Mouse (Mus musculus) olfactory bulb, adult 2 months (tissue): ENCODE measurements around the gene Slc1a3. TPM values are rescaled to one million over a fixed set of nuclear protein-coding genes. Genes with fewer than 3 reads are reported as not detected.
"Not testable (repeated sequence)": the region's sequence is repeated elsewhere in the genome, so short reads cannot be mapped to it uniquely, and the experiment has no call there.

Experiments used
- H3K27ac ChIP-seq: fragments of 200-500 bp; 2 replicates; pipeline ENCODE4 v1.5.1; 2012; ENCODE audit warnings: low read depth, low read length; ENCODE audit not compliant: insufficient read depth
- H3K4me1 ChIP-seq: fragments of 200-500 bp; 2 replicates; pipeline ENCODE4 v1.6.1; 2012; ENCODE audit warnings: low read length; ENCODE audit not compliant: control insufficient read depth, insufficient read depth
- H3K4me3 ChIP-seq: fragments of 200-500 bp; 2 replicates; pipeline ENCODE4 v1.5.1; 2012; ENCODE audit warnings: mild to moderate bottlenecking, low read depth, low read length, moderate library complexity; ENCODE audit not compliant: insufficient read depth
- CTCF ChIP-seq: fragments of 200-500 bp; IDR thresholded peaks from 2 replicates; pipeline ENCODE4 v1.5.1; 2012; ENCODE audit warnings: low read depth, mild to moderate bottlenecking, low read length, moderate library complexity; ENCODE audit not compliant: insufficient read depth
- POLR2A ChIP-seq: fragments of 200-500 bp; IDR thresholded peaks from 2 replicates; pipeline ENCODE4 v1.6.1; 2012; ENCODE audit warnings: mild to moderate bottlenecking, low read depth, low read length, moderate library complexity; ENCODE audit not compliant: insufficient read depth
- WGBS: fragments of 180-500 bp; shearing (Covaris S2); methylation state at CpG from one replicate; pipeline ENCODE4 v1.1.7; 2018; 5-methylcytosine and 5-hydroxymethylcytosine counted together
- polyA plus RNA-seq: library from polyadenylated mRNA; stranded (reverse); fragments of >200 nt; gene quantifications from 2 replicates; pipeline ENCODE4 v1.2.4, GENCODE M21; 2012; ENCODE audit warnings: low replicate concordance; ENCODE audit not compliant: missing spikeins, insufficient read depth, insufficient read length

Slc1a3 gene
- polyA plus RNA-seq, 1 experiment: 312 TPM

DNA sequence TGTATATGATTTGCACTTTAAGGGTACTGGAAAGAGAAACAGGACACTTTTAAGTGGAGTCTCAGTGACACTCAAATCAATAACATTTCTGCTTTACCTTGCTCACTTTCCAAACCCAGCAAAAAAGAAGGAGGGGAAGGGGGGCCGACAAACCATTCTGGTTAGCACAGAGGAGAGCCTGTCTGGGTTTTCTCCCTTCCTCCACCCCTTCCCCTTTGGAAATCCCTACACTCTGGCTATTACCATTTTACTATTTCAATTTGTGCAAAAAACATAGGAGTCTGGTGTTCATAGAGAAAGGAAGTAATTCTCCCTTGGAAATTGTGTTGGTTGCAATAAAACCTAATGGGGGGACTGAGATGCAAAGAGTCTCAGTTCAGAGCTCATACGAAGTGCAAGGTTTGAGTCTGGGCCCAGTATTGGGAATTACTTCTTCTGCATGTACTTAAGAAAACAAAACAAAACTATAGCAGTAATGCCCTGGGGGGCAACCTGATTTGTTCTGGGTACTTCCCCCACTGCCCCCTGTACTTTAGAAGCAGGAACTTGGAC is 1.9 kb upstream of the Slc1a3 start:
- Histone ChIP-seq H3K27ac (no peak overlapping the region), H3K4me3 (no peak overlapping the region), H3K4me1 (no peaks in the 10 kb centered on the region)
- no peak for TF ChIP-seq POLR2A
- TF ChIP-seq CTCF: no peak
- WGBS: 85% methylated on average over 2 of the region's 2 CpGs

DNA sequence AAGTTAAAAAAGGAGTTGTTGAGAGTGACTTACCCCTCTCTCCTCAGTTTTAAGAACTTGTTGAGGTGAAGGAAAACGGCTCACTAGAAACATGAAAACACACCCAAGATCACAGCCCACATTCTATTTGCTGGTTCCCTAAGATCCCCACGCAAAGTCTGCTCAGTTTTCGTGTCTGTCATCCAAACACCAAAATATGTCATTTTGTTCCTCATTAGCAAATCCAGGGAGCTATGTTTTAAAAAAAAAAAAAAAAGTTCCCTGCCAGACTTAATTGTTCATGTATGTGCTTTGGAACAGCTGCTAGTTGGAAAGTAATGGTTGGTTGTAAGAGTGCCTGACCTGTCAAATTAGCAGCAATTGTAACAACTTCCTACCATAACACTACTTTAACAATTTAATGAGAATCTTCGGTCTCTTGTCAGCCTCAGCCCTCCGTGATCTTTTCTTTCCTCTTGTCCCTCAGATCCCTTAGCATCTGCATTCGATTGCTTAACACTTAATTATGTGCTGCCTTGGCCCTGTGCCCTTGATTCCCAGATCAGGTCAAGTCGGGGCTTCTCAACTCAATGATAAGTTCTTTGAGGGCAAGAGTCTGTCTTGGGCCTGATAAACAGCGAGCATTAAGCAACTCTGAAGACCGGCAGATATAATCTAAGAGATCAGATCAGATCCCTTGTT is 1.2 kb upstream of the Slc1a3 start:
- TF ChIP-seq CTCF (no peak), POLR2A (no peak)
- WGBS: 51% methylated on average over 9 of the region's 9 CpGs
- no peaks in the 10 kb centered on the region for H3K4me1 ChIP-seq
- H3K4me3 ChIP-seq: no peak overlapping the region
- H3K27ac ChIP-seq: no peak overlapping the region

DNA sequence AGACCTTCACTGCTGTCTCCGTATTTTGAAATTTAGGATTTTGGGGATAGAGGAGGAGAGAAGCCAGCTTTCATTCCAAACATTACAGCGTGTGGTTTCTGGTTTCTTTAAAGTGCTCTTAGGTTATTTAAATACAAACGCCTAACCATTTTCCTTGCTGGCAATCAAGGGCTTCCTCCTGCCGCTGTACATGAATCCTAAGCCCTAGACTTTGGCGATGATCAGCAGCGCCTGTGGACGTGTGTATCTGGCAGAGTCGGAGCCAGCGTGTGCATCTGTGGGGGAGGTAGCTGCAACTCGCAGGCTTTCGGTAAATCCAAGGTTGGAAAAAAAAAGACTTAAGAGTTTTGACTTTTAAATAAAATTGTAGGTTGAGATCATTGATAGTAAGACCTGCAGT is 986 bp downstream of the Slc1a3 start:
- H3K4me1 ChIP-seq: no peaks in the 10 kb centered on the region
- WGBS: 1% methylated on average over 11 of the region's 11 CpGs
- H3K4me3 ChIP-seq: peak overlapping the region; percentile 79
- peak overlapping the region; percentile 67 for H3K27ac ChIP-seq
- TF ChIP-seq POLR2A: no peak
- TF ChIP-seq CTCF: no peak

DNA sequence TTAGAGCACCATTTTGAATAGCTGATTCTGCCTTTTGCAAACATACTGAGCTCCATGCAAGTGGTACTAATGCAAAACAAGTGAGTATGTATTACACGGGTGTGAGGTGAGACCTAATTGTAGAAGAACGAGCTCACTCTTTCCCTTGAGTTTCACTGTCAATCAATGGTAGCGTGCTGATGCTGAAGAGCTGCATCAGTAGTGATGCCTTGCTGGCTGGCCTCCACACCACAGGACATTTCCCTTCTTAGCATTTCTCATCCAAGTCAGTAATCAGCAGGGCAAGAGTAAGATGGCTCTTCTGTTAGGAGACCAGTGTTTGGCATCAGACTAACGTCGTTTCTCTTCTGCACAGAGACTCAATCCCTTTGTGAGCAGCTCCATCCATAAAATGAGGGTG is 4.0 kb downstream of the Slc1a3 start:
- peak overlapping the region; percentile 16; the same call in 1 of the 2 replicates for H3K27ac ChIP-seq

GRCm38 (mm10) chr15:8706178-8706577 is 4.4 kb downstream of the Slc1a3 start:
- H3K27ac ChIP-seq: no peak overlapping the region
- 31% methylated on average over 4 of the region's 4 CpGs for WGBS
- H3K4me1 ChIP-seq: no peaks in the 10 kb centered on the region
- H3K4me3 ChIP-seq: no peak overlapping the region
- TF ChIP-seq CTCF (no peak), POLR2A (no peak)

More for the DNA sequence above, 4.0 kb downstream of the Slc1a3 start:
- no peak overlapping the region for H3K4me3 ChIP-seq
- WGBS: 46% methylated on average over 5 of the region's 5 CpGs
- TF ChIP-seq CTCF: no peak
- no peak for TF ChIP-seq POLR2A
- no peaks in the 10 kb centered on the region for H3K4me1 ChIP-seq

- not testable (repeated sequence) for H3K4me3 ChIP-seq, H3K4me1 ChIP-seq, H3K27ac ChIP-seq
- WGBS: 92% methylated on average over 1 of the region's 1 CpGs
Measured at GRCm38 (mm10) chr15:8705560-8705959, 5.0 kb downstream of the Slc1a3 start.

DNA sequence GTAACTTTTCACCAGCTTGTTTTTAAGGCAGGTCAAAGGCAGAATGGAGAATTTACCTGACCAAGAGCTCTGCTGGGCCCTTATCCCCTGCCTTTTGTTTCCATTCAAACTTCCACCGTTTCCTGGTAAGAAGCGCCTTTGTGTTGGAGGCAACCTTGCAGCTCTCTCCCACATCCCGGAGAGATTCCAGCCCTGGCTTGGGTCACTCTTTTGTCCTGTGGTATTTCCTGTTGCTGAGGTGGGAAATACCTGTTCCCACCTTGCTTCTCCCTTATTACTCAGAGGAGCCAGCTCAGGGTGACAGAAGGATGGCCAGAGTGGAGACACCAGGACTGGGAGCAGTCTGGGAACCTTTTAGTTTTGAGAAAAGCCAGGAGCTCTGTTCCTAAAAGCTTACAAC is 12.6 kb downstream of the Slc1a3 start:
- Histone ChIP-seq H3K4me3 (no peak overlapping the region), H3K27ac (no peak overlapping the region), H3K4me1 (peaks cover 2% of the 10 kb centered on the region; the same call in 1 of the 2 replicates)
- no peak for TF ChIP-seq POLR2A
- no peak for TF ChIP-seq CTCF
- 72% methylated on average over 3 of the region's 3 CpGs for WGBS

DNA sequence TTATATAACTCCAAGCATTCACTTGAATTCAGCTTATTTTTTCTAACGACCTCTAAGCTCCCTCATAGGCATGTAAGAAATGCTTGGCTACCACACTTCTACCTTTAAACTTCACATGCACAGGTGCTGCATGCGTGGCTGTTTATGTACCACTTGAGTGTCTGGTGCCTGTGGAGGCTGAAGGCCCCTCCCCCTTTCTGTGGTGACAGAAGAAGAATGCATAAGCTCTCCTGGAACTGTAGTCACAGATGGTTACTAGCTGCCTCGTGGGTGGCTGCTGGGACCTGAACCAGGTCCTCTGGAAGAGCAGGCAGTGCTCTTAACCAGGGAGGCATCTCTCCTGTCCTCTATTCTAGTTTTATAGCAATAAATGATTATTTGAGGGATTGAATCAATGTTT is 13.1 kb downstream of the Slc1a3 start:
- TF ChIP-seq CTCF (no peak), POLR2A (no peak)
- Histone ChIP-seq H3K4me1 (peaks cover 2% of the 10 kb centered on the region; the same call in 1 of the 2 replicates), H3K27ac (no peak overlapping the region), H3K4me3 (no peak overlapping the region)
- WGBS: 77% methylated on average over 3 of the region's 3 CpGs

DNA sequence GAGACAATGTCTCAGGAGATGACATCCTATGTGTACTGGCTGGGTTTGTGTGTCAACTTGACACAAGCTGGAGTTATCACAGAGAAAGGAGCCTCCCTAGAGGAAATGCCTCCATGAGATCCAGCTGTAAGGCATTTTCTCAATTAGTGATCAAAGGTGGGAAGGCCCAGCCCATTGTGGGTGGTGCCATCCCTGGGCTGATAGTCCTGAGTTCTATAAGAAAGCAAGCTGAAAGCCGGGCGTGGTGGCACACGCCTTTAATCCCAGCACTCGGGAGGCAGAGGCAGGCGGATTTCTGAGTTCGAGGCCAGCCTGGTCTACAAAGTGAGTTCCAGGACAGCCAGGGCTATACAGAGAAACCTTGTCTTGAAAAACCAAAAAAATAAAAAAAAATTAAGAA is 20.4 kb downstream of the Slc1a3 start:
- WGBS: 92% methylated on average over 6 of the region's 6 CpGs
- not testable (repeated sequence) for H3K4me3 ChIP-seq, H3K27ac ChIP-seq

DNA sequence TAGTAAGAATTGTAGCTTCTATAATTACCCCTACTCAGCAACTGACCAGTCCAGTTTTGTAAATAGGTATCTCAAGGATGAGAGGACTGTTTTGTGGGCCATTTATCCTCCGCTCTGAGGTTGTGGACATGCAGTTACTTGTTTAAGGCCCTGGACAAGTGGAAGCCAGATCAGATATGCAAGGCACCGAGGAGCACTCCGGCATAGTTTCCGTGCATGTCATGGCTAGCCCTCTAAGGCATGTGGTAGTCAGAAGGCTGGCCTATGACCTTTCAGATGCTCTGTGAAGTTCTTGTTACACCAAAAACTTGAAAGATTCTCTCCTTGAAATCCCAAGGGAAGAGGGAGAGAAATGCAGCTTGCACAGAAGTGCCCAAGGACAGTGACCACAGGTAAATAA is 23.7 kb downstream of the Slc1a3 start:
- no peaks in the 10 kb centered on the region; the same call in 1 of the 2 replicates for H3K4me1 ChIP-seq
- WGBS: 94% methylated on average over 4 of the region's 4 CpGs
- H3K4me3 ChIP-seq: no peak overlapping the region
- TF ChIP-seq POLR2A: no peak
- TF ChIP-seq CTCF: no peak
- H3K27ac ChIP-seq: no peak overlapping the region

More for the DNA sequence above, 20.4 kb downstream of the Slc1a3 start:
- not testable (repeated sequence) for H3K4me1 ChIP-seq
